Mouse (Mus musculus) liver, embryonic 14.5 days (tissue): ENCODE results near the gene Hist1h4c. TPM values are rescaled to one million over a fixed set of nuclear protein-coding genes. Genes with fewer than 3 reads are reported as not detected.

Experiments used
- ATAC-seq: fragments of 200-750 bp; cut with Nextera tagmentation; 2 replicates; pipeline ENCODE4 v1.8.0; 2017; ENCODE audit warnings: moderate number of reproducible peaks, mild to moderate bottlenecking, moderate library complexity; ENCODE audit not compliant: insufficient read depth
- DNase-seq, 3 experiments: peaks; one replicate each; pipeline ENCODE4 v3.0.0-alpha.2; 2012 to 2013; ENCODE audit warnings: low read depth in 3 of 3, low spot score in 3 of 3
- H3K27ac ChIP-seq: fragments of 300-500 bp; sonication (generic); 2 replicates; pipeline ENCODE4 v1.5.1; 2014; ENCODE audit warnings: moderate library complexity, mild to moderate bottlenecking, control low read depth, inconsistent platforms
- H3K27me3 ChIP-seq: fragments of 300-500 bp; sonication (generic); 2 replicates; pipeline ENCODE4 v1.6.1; 2014; ENCODE audit warnings: mild to moderate bottlenecking, low read length, moderate library complexity; ENCODE audit not compliant: control insufficient read depth, insufficient read depth
- H3K36me3 ChIP-seq: fragments of 300-500 bp; sonication (generic); replicated peaks from 2 replicates; pipeline ENCODE4 v1.6.1; 2014; ENCODE audit warnings: low read depth; ENCODE audit not compliant: control insufficient read depth, insufficient read depth
- H3K4me1 ChIP-seq, 2 experiments: fragments of 200-500 bp in 1 of 2; fragments of 300-500 bp in 1 of 2; sonication (generic) in 1 of 2; replicated peaks; 2 replicates each; pipeline ENCODE4 v1.6.1; 2012 to 2014; ENCODE audit warnings: antibody characterized with exemption in 1 of 2, inconsistent platforms in 1 of 2, low read length in 1 of 2; ENCODE audit not compliant: control insufficient read depth in 2 of 2, insufficient read depth in 2 of 2
- H3K4me2 ChIP-seq: fragments of 300-500 bp; sonication (generic); 2 replicates; pipeline ENCODE4 v1.6.1; 2014; ENCODE audit warnings: low read depth, mild to moderate bottlenecking, control low read depth, moderate library complexity
- H3K4me3 ChIP-seq, 2 experiments: fragments of 200-500 bp in 1 of 2; fragments of 300-500 bp in 1 of 2; sonication (generic) in 1 of 2; 2 replicates each; pipeline ENCODE4 v1.5.1; 2012 to 2014; ENCODE audit warnings: low read depth in 2 of 2, low read length in 2 of 2, mild to moderate bottlenecking in 2 of 2, control low read depth in 1 of 2, inconsistent platforms in 1 of 2, moderate library complexity in 1 of 2; ENCODE audit not compliant: insufficient read depth in 1 of 2
- H3K9ac ChIP-seq: fragments of 300-500 bp; sonication (generic); replicated peaks from 2 replicates; pipeline ENCODE4 v1.6.1; 2014; ENCODE audit warnings: mild to moderate bottlenecking, control low read depth, moderate library complexity
- H3K9me3 ChIP-seq: fragments of 300-500 bp; sonication (generic); 2 replicates; pipeline ENCODE4 v1.6.1; 2016; ENCODE audit warnings: low read length, mixed read lengths; ENCODE audit not compliant: control insufficient read depth
- CTCF ChIP-seq: IDR thresholded peaks from 2 replicates; pipeline ENCODE4 v1.5.1; 2016; ENCODE audit warnings: antibody characterized with exemption, low read depth, control low read depth
- EP300 ChIP-seq: IDR thresholded peaks from 2 replicates; pipeline ENCODE4 v1.6.1; 2016; ENCODE audit warnings: antibody characterized with exemption, low read depth
- WGBS: fragments of 180-500 bp; shearing (Covaris S2); extraction: QIAGEN DNeasy Blood & Tissue Kit; methylation state at CpG from one replicate; pipeline ENCODE4 v1.1.7; 2014; ENCODE audit not compliant: insufficient replicate concordance; 5-methylcytosine and 5-hydroxymethylcytosine counted together
- polyA plus RNA-seq, 2 experiments: library from polyadenylated mRNA; depleted of rRNA in 1 of 2; stranded (reverse) in 1 of 2; unstranded in 1 of 2; fragments of >200 nt; fragmentation: Nextera tagmentation in 1 of 2; extraction: Ambion mirVana in 1 of 2; gene quantifications; 2 replicates each; pipeline versions ENCODE4 v1.2.1 to v1.2.3; 2012 to 2014

Gene Hist1h4c
- polyA plus RNA-seq, 2 experiments, result 6.2 to 10.1 TPM

GRCm38 (mm10) chr13:23688956-23689355 lies 9.3 kb downstream of the Hist1h4c start:
- H3K9me3 ChIP-seq, result no peaks in the 10 kb centered on the region
- no peak for DNase-seq
- no peaks in the 10 kb centered on the region for H3K36me3 ChIP-seq
- no peak overlapping the region for H3K4me3 ChIP-seq
- no peak for ATAC-seq
- no peak for TF ChIP-seq EP300
- no peak for TF ChIP-seq CTCF
- H3K4me1 ChIP-seq, result peaks cover 7 to 19% of the 10 kb centered on the region in 2 experiments
- 81% methylated on average over 2 of the region's 2 CpGs for WGBS
- H3K27ac ChIP-seq, result no peak overlapping the region
- H3K9ac ChIP-seq, result no peak overlapping the region
- no peaks in the 10 kb centered on the region for H3K27me3 ChIP-seq
- no peak overlapping the region for H3K4me2 ChIP-seq

GRCm38 (mm10) chr13:23687907-23688306 lies 10.3 kb downstream of the Hist1h4c start:
- H3K9me3 ChIP-seq, result no peaks in the 10 kb centered on the region
- H3K27me3 ChIP-seq, result no peaks in the 10 kb centered on the region
- peak overlapping the region; percentile 56 for H3K4me2 ChIP-seq
- DNase-seq (no peak), ATAC-seq (no peak)
- no peak overlapping the region for H3K4me3 ChIP-seq
- no peak overlapping the region; the same call in 1 of the 2 replicates for H3K27ac ChIP-seq
- no peaks in the 10 kb centered on the region for H3K36me3 ChIP-seq
- no peak overlapping the region; the same call in 1 of the 2 replicates for H3K9ac ChIP-seq
- TF ChIP-seq EP300 (no peak), CTCF (no peak)
- H3K4me1 ChIP-seq, result peaks cover 7 to 20% of the 10 kb centered on the region in 2 experiments
- 80% methylated on average over 7 of the region's 7 CpGs for WGBS

- TF ChIP-seq EP300, result no peak
- no peak for TF ChIP-seq CTCF
- Histone ChIP-seq H3K27me3 (no peaks in the 10 kb centered on the region), H3K36me3 (no peaks in the 10 kb centered on the region), H3K4me1 (peaks cover 10 to 27% of the 10 kb centered on the region in 2 experiments), H3K4me2 (peak overlapping the region; percentile 56), H3K27ac (no peak overlapping the region), H3K9me3 (no peaks in the 10 kb centered on the region), H3K9ac (peak overlapping the region; percentile 29; the same call in 1 of the 2 replicates), H3K4me3 (peak overlapping the region in 1 of 2 experiments; percentile 28; a peak in 2 of 4 replicates)
- DNase-seq (no peak), ATAC-seq (no peak)
- 78% methylated on average over 4 of the region's 4 CpGs for WGBS
Measured at GRCm38 (mm10) chr13:23687181-23687580, 11.1 kb downstream of the Hist1h4c start.

- no peaks in the 10 kb centered on the region for H3K9me3 ChIP-seq
- DNase-seq, result no peak
- H3K9ac ChIP-seq, result peak overlapping the region; percentile 94
- H3K4me1 ChIP-seq, result peaks cover 13 to 33% of the 10 kb centered on the region in 2 experiments
- peak overlapping the region; percentile 87 for H3K4me2 ChIP-seq
- TF ChIP-seq CTCF (no peak), EP300 (no peak)
- WGBS, result 40% methylated on average over 4 of the region's 4 CpGs
- H3K27ac ChIP-seq, result peak overlapping the region; percentile 98
- H3K4me3 ChIP-seq, result peak overlapping the region; percentile 67 to 71
- H3K36me3 ChIP-seq, result no peaks in the 10 kb centered on the region
- ATAC-seq, result no peak
- H3K27me3 ChIP-seq, result no peaks in the 10 kb centered on the region
Measured at GRCm38 (mm10) chr13:23685966-23686365, 12.3 kb downstream of the Hist1h4c start.

- no peaks in the 10 kb centered on the region for H3K36me3 ChIP-seq
- DNase-seq (peak in 1 of 3 experiments; percentile 67), ATAC-seq (no peak)
- WGBS, result 4% methylated on average over 15 of the region's 15 CpGs
- TF ChIP-seq CTCF (no peak), EP300 (no peak; the same call in 1 of the 2 replicates)
- peak overlapping the region; percentile 98 for H3K27ac ChIP-seq
- peak overlapping the region; percentile 94 for H3K9ac ChIP-seq
- peak overlapping the region; percentile 67 to 71 for H3K4me3 ChIP-seq
- no peaks in the 10 kb centered on the region for H3K27me3 ChIP-seq
- H3K4me1 ChIP-seq, result peaks cover 17 to 37% of the 10 kb centered on the region in 2 experiments
- no peaks in the 10 kb centered on the region for H3K9me3 ChIP-seq
- peak overlapping the region; percentile 87 for H3K4me2 ChIP-seq
Measured at GRCm38 (mm10) chr13:23685121-23685861, 13.0 kb downstream of the Hist1h4c start.
